Mouse (Mus musculus) heart, adult 2 months (tissue): ENCODE results near the gene Arhgap24.

Source experiments
- CTCF ChIP-seq: fragments of 200-600 bp; IDR thresholded peaks from 2 replicates; pipeline ENCODE4 v1.8.1; 2022; ENCODE audit warnings: antibody characterized with exemption, mild to moderate bottlenecking, moderate library complexity
- EP300 ChIP-seq: fragments of 200-500 bp; IDR thresholded peaks from 2 replicates; pipeline ENCODE4 v1.6.1; 2011; ENCODE audit warnings: low read depth, low read length, control low read depth; ENCODE audit not compliant: insufficient read depth

- TF ChIP-seq EP300 (no peak), CTCF (no peak)
These were observed 326.3 kb downstream of the Arhgap24 start for GRCm38 (mm10) chr5:102807518-102807917.
